Mouse (Mus musculus) embryo, embryonic 10.5 days (tissue): ENCODE measurements around the gene Lrba.

Experiments
- DNase-seq: peaks from one replicate; pipeline ENCODE4 v3.0.0-alpha.2; 2015; ENCODE audit warnings: low spot score

Gene Lrba

DNA sequence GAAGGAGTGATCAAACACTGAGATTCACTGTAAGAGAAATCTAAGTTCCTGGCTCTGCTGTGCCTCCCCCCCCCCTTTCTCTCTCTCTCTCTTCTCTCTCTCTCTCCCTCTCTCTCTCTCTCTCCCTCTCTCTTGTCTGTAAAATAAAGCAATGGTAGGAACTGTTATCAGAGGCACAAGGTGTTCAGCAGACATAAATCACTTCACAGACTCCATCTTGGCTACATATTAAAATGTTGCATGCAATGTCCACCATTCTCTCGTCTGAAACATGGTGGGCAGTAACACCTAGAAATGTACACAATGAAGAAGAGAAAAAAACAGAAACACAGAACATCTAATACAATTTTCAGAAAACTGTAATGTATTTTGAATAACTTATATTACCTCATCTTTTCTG lies 534.9 kb downstream of the Lrba start:
- DNase-seq = no peak

DNA sequence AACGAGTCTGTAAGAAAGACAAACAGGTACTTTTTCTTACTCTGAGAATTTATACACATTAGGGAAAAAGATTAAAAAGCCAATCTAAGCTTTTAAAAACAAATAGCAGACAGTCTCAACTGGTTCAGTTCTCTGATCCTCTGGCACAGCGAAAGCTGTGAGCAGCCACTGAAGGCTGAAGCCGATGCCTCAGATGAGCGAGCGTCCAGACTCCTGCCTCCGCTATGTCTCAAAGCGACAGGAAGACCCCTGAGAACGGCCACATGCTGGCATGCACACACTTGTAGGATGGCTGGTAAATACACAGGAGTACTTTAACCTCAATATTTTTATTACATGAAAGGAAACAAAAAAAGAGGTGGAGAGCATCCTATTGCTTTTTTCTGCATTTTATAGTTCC lies 535.4 kb downstream of the Lrba start:
- DNase-seq = no peak

DNA sequence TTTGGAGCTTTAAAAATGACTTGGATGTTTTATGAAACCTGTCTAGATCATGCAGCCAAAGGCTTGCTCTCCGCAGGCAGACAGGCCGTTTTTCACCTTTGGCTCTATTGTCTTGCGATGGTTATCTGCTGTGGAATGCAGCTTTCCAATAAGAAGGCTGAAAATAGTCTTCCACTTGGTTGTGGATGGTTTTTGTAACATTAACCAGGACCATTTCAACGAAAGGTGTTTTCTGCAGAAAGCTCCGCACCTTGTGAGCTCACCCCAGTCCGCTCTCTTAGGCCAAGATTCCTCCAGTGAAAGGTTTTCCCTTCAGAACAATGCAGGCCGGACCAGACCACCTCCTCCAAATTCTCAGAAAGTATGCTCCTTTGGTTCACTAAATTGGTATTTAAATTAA lies 536.0 kb downstream of the Lrba start:
- DNase-seq = no peak

DNA sequence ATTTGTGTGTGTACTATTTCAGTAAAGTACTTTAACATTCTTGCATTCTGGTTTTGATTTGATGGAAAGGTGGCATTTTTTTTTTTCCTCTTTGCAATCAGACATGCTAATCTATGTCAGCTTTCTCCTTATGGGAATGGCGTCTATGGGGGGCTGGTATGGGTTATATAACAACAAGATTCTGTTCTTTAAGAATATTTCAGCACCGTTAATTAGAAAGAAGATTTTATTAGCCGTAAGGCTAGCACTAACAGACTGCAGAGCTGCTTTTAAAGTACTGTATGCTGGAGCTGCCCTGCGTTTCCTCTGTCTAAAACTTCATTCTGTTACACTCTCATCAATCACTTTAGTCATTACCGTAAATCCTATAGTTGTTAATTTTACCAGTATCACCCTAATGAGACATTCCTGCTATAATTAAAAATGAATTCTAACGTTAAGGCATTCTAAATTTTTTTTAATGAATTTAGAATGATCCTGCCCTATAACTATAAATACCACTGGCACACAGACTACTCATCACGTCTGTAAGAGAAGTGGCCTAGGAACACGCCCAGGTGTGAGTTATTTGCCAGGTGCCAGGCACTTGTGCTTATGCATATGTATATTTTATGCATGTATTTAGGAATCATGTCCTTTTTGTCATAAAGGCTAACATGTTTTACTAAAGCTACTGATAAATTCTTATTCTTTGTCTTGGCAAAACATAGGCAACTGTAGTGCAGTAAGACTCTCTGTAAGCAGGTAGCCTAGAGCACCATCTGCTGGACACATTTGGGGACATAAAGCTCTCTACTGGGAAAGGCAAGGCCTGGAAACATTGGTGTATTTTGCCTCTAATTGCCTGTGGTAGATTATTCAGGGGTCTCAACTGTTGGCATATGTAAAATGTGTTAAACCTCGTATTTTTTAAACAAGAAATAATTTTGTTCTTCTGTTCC lies 536.9 kb downstream of the Lrba start:
- DNase-seq = peak; percentile 90

DNA sequence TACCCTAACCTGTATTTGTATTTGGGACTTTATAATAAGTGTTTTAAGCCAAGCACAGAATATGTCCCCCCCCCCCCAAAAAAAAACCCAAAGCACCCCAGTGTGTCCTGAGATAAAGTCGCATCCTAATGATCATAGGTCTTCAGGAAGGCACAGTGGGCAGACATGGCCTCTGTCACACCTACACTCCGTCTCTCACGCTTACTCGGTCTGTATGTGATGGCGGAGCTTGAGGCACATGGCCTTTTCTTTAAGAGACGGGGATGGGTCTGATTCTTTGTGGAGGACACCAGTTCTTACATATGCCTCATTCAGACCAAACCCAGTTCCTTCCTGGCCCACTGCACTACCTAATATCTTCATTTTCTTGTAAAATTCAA lies 537.5 kb downstream of the Lrba start:
- no peak for DNase-seq

DNA sequence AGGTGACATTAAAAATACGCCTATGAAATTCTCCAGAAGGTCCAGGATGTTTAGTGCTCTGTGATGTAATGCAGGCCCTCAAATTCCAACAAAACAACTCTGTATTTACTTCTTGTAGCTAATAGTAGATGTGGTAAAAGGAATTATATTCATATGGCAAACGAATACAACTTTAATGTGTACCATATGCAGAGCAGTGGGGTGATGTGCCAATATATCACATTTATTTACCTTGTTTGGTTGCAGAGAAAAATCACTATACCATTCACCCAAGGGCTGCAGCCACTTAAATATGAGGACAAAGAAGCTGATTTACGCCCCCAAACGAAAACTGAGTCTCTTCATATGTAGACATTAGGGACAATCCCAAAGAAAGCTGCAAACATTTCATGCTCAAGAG lies 538.0 kb downstream of the Lrba start:
- no peak for DNase-seq

DNA sequence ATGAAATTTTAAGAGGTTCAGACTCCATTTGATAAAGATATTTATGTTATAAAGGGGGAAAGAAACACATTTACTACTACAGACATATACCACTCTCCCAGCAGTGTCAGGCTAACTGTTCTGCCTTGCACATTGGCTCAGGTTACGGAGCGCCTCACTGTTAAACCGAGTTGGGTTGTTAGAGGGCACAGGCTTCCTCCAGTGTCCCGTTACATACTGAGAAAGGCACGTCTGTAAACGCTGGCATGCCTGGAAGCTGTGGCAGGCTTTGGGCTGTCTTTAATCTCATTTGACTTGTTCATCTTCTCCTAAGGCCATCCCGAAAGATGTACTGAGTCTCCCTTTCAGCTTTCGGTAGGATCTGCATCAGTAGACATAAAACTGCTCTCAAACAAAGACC lies 544.1 kb downstream of the Lrba start:
- peak; percentile 72 for DNase-seq

DNA sequence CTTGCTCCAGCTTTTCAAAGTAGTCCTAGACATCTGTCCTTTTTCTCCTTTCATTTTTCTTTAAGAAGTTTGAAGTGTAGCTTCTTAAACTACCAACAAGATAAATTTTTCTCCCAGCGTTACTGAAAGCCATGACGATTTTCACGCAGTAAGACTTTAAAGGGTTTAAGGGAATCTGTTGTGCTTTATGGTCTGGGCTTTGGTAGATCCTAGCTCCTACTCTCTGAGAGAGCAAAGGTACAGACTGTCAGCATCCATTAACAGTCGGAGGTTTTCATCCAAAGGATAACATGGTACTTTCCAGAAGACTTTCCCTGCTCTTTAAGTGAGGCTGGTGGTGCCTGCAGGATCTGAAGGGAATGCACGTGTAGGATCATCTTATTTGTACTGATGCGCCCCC lies 544.5 kb downstream of the Lrba start:
- DNase-seq = no peak

DNA sequence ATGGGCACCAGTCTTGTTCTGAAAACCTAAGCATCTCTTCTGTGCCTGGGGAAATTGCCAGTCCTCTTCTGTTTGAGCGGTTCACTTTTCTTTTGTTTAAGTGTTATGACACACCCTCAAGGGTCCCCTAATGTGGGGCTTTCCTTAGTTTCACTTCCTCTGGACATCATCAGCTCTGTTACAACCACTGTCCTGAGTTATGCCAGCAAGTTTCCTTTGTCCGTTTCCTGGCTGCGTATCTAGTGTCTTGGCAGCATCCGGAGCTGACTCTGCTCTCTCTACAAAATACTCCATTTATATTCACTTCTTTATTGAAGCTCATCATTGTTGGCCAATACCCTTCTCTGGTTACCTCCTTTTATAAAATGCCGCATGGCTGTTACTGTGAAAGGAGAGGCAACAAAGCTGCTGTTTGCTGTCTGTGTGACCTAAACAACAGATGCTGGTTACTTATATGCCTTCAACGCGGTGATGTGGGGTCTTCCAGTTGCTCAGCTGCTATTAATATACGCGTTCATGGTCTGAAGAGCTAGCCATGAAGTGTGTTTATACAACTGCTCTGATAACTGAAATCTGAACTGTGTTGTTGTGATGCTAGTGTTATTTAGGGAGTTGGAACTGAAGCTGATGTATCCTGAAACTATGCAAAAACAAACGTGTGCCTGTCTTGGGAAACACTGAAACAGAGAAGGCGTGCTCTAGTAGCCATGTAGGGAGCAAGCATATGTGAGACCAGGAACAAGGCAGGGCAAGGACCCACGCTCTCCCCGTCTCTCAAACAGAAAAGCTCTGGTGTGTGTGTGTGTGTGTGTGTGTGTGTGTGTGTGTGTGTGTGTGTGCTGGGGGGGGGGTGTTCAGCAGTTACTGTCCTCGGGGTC lies 550.3 kb downstream of the Lrba start:
- no peak for DNase-seq

DNA sequence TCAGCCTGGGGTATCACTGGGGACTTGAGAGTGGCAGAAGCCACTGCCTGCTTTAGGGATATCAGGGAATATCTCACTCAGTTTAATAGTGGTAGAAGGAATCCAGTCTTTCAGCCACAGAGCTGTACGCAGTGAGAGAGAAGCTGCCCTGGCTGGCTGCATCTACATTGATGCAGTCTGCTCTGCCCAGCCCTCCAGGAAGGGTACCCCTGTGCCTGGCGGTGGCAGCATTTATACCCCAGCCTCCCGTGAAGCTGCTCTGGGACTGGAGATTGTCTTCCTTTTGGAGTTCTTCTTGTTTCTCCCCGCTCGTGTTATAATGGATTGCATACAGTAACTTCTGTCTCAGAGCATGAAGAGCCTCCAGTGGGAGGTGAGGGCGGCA lies 551.0 kb downstream of the Lrba start:
- DNase-seq = no peak

DNA sequence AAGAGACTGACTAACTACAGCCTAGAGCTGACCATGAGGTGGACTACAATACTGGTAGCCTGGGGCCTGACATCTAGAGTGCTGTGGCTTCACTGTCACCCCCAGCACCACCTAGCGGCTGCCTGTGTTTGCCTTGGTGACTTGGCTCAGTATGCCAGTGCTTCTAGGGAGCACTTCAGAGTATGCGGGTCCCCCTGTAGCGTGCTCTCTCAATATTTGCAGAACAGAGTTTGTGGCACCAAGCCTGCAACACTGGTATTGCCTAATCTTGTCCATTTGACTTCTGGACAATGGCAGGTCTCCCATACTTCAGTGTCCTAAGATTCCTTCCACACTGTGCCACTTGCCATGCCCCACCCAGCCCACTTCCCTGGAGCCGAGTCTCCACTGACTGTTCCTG lies 555.2 kb downstream of the Lrba start:
- DNase-seq = no peak

DNA sequence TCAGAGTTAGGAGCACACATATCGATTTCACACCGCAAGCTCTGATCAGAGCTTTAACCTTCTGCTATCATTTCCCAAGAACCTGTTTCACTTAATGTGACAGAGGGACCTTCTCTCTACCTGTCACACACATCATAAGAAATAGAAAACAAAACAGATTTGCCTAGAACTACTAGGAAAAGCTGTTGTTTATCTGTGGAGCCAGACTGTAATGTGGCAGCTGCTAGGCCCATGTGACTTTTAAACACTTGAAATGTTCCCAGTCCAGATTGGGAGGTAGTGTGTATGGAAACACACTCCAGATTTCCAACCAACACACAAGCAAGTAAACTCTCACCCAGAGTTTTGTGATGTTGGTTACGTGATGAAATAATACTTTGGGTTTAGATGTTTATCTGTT lies 559.6 kb downstream of the Lrba start:
- no peak for DNase-seq

DNA sequence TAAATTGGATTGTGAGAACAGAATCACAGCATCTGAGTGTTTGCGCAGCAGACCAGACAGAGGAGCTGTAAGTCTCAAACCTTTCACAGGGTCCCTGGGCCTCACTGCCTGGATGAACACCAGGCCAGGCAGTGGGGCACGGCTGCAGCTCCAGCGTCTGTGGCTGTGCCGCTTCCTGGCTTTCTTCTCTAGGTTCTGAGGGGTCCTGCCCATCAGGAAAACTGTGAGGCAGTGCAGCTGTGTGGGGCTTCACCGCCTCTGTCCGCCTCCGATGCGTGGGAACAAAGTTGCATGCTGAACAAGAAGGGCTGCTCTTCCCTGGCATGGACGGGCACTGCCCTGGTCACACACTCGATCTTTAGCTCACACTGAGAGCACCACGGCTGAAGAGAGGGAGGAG lies 560.5 kb downstream of the Lrba start:
- DNase-seq = no peak

DNA sequence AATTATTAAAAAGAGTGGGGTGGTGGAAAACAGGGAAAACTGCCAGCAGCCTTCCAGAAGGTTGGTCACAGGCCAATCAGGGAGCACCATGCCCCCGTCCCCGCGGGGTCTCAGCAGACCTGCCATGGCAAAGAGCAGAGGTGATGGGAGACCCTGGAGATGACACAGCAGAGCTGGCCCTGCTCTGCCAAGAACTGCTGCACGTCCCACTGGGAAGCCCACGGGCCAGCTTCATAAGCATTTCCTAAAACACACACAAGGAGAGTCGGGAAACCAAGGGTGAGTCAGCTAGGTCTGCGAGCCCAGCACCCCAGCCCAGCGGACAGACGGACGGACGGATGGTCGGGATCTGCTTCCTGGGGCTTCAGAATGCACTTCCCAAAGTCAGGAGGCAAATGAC lies 561.8 kb downstream of the Lrba start:
- DNase-seq = no peak

DNA sequence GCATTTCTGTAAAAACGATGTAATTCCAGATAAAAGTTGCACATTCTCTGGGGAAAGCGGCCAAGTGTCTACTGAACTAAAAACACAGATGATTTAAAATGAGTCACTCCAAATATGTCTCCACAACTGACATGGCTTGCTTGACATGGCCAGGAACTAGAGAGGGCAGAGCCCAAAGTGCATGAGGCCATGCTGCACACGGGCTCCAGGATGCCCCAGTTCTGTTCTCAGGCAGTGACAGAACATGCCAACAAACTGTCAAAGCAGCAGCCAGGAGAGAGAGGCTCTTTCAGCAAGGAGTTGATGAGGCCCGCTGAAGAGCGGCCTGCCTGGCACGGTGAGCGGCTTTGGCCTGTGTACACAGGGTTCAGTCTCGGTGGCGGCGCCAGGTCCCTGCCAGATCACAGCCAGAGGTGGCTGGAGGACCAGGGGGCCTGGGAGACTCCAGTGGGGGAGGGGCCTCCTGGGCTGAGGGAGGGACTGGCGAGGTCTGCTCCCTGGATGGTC lies 562.4 kb downstream of the Lrba start:
- no peak for DNase-seq

DNA sequence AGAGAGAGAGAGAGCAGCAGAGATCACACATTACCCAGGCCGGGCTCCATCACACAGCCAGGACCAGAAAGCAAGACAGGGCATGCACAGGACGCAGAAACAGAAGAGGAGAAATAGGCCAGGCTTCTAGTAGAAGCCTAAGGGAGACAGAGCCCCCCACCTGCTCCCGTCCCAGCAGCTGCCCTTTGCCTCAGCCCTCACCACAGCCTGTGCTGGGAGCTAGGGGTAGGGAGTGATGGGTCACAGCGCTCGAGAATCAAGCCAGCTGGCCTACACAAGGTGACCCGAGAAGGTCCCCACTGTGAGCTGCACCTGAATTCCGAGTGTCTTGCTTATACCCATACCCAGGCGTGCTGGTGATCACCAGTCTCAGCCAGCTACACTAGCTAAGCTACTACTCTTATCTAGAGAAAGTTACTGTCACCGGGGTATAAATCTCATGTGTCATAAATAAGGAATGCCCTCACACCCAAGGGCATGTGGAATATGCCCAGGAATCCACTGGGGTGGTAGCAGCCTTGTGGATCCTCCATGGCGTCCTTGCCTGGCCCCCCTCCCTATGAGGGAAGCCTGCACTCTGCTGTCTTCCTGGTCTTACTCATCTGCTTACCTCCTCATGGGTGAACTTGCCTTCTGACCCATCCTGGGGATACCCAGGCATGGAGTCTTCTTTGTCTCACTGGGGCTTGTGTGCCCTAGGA lies 563.1 kb downstream of the Lrba start:
- no peak for DNase-seq

DNA sequence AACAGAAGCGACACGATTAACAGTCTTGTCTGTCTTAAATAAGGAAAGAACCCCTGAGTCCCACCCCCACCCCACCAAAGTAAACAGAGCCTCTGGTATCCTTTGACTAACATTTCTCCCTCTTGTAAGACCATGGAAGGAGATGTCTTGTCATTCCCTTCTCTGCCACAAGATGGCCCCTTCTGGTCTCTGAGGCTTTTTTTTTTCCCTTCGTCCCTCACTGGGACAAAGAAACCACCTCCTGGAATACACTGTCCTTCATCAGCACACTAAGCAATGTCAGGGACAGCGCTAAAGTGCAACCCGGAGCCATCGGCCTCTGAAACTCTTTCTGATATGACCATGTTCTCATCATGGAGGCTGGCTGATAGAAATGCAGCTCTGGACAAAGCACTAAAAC lies 564.2 kb downstream of the Lrba start:
- DNase-seq = peak; percentile 91

DNA sequence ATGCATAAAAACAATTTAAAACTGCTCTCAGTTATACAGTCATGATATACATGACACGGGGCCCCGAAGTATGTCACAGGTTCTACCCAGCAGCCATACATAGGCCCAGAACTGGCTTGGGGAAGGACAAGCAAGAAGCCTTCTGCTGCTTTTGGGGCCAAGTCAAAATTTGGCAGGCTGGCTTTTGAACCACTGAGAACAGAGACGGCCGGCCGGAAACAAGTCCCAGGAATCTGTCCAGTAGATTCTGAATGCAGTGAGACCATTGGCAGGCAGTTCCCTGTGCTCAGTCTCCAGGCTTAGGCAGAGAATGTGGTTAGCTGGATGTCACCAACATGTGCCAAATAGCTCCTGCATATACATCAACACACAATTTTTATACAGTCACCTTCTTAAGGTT lies 565.3 kb downstream of the Lrba start:
- no peak for DNase-seq

DNA sequence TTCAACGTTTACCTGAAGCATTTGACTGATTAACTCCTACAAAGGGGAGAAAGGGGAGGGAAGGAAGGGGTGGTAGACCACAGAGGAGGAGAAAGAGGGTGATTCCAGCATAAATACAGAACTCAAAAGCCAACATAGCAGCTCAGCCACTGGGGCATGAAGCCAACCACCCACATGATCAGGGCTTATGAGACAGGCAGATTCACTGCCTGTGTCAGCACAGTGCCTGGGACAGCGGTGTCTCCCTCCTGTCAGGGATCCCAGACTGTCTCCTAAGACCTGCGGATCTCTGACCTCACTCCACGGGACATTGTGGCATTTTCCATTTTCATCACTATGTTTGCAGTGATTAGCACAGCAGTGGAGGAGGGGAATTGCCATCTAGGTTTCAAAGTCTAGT lies 568.8 kb downstream of the Lrba start:
- no peak for DNase-seq

DNA sequence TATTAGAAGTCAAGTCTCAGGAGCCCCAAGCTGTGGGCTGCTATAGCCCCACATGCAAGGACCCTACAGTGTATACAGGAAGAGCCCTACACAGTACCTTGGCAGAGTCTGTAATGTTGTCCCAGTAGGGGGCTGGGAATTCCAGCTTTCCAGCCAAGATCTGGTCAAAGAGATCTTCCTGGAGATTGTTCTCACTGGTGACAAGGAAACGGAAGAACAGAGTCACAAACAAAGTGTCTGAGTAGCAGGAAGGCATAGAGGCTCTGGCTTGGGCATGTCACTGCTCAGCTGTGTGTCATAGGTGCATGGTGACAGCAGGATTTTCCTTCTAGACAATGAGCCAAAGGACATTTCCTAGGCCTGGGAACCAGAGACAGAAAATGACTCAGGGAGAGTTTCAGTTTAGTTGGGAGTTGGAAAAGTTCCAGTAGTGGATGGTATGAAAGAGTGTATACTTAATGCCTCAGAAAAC lies 569.3 kb downstream of the Lrba start:
- no peak for DNase-seq

DNA sequence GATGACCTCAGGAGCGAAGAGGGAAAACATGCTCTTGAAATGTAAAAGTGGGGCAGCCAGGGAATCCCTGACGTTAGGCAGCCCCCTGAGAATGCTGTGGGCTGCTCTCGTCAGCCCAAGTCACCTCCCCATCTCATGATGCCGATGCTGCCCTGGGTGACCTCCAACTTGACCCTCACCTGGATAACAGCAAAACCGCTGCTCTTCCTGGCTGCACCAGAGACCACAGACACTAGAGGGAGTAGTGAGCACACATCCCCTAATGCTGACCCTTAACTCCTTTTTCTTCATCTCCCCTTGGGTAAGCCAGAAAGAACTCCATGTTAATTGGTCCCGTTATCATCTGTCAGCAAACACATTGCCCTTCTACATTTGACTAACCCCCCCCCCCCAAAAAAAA lies 572.2 kb downstream of the Lrba start:
- peak; percentile 72 for DNase-seq

DNA sequence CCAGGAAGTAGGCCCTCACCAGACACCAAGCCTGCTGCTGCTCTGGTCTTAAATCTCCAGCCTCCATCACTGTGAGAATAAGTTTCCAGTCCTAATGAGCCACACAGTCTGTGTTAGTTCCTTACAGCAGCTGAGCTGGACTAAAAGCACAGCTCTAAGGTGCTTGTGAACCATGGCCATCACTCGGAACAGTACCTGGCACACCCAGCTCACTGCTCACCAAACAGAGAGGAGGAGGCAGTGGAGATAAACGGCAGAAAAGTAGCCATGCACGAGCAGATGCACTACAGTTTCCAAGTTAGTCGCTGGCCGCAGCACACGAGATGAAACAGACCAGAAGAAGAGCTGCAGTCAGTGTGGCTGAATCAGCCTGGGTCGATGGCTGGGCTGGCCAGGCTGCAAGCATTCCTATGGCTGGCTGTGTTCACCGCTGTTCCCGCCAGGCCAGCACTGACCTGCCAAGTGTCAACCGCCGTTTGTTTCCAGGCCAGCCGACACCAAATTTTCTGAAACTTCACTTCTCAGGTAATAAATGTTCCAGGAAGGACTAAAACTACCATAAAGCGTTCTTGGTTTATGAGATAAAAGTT lies 573.5 kb downstream of the Lrba start:
- no peak for DNase-seq
